Mouse (Mus musculus) granulocyte monocyte progenitor cell, adult 5-6 weeks (primary cell): Measurements from ENCODE around the gene Slu7. TPM values are rescaled to one million over a fixed set of nuclear protein-coding genes. Genes with fewer than 3 reads are reported as not detected.

Experiments
- ATAC-seq: replicated peaks from 2 replicates; pipeline ENCODE4 v1.8.0; 2016; ENCODE audit warnings: mild to moderate bottlenecking, moderate TSS enrichment, inconsistent platforms; ENCODE audit not compliant: poor library complexity, severe bottlenecking
- total RNA-seq, 2 experiments: library from RNA; stranded (forward) in 1 of 2; stranded (reverse) in 1 of 2; fragments of 200-712, 200-1000 nt in 1 of 2; fragments of >200 nt in 1 of 2; fragmentation: Nextera tagmentation in 1 of 2; gene quantifications; 2 replicates each; pipeline ENCODE4 v1.2.3; 2014 to 2017

Slu7 gene
- total RNA-seq (2014; fragmentation: Nextera tagmentation) (24.6 and 26.3 TPM in 2 replicates), total RNA-seq (2017) (82.8 and 112 TPM in 2 replicates)

DNA sequence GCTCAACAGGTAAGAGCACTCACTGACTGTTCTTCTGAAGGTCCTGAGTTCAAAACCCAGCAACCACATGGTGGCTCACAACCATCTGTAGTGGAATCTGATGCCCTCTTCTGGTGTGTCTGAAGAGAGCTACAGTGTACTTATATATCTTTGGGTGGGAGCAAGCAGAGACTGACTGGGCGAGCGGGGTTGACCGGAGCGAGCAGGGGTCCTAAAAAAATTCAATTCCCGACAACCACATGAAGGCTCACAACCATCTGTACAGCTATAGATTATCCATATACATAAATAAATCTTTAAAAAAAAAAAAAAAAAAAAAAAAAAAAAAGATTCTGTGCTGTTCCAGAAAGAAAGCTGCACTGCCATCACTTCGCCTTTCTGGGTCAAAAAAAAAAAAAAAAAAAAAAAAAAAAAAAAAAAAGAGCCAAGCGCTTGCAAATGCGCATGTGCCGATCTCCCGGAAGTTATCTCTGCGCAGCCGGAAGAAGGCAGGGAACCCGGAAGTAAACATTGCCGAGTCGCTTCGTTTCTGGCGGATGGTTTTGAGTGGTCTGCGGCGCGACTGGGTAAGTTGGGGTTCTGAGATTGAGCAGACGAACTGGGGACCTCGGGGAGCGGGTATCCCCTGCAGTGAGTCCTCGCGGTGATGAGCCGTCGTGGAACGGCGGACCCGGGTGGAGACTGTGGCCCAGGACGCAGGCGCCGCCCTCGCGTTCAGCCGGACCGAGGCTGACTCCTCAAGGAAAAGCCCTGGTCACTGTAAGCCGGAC, at the start of gene Slu7:
TSS of gene Slu7 (plus strand) at position 491 of the 770 bp plus-strand sequence.
- peak; percentile 98 for ATAC-seq

DNA sequence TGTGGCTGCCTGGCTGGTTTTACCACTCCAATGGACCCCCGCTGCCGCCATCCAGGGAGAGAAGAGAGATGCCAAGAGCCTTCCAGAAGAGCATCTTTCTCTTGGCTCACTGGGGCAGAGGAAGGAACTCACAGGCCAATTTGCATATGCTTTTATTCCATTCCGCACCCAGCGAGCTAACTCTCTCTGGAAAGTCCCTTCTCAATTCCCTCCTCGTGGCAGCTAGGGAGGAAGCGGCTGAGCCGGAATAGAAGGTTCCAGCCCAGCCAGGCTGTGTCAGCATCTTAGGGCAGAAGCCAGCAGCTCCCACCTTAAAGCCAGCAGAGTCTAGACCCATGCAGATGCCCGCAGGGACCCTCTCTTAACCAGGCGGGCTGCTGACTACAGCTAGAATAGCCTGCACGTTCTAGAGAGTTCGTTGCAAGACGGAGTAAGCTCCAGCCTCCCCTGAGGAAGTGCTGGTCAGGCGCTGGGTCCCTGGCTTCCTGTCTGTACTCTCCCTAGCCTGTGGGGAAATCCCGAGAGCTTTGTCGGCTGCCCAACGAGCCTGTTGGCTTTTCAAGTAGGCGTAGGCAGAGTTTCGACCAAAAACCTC, 48.4 kb upstream of the Slu7 start:
- ATAC-seq: peak; percentile 96

DNA sequence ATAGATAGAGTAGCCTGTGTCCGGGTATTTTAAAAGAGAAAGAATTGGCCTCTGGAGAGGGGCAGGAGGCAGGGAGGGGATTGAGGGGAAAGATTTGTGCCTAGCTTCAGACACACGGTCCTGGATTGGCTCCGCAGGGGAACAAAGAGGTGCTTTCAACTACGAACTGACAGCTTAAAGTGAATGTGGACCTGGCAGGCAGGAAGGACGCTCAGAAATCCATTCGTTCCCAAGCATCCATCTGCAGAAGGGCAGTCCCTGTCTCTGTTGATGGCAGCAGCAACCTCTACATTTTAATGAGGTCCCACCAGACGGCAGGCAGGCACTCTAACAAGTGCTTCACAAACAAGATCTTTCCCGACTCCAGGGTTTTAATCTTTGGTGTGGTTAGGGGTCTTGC, 47.8 kb upstream of the Slu7 start:
- ATAC-seq: peak; percentile 21

DNA sequence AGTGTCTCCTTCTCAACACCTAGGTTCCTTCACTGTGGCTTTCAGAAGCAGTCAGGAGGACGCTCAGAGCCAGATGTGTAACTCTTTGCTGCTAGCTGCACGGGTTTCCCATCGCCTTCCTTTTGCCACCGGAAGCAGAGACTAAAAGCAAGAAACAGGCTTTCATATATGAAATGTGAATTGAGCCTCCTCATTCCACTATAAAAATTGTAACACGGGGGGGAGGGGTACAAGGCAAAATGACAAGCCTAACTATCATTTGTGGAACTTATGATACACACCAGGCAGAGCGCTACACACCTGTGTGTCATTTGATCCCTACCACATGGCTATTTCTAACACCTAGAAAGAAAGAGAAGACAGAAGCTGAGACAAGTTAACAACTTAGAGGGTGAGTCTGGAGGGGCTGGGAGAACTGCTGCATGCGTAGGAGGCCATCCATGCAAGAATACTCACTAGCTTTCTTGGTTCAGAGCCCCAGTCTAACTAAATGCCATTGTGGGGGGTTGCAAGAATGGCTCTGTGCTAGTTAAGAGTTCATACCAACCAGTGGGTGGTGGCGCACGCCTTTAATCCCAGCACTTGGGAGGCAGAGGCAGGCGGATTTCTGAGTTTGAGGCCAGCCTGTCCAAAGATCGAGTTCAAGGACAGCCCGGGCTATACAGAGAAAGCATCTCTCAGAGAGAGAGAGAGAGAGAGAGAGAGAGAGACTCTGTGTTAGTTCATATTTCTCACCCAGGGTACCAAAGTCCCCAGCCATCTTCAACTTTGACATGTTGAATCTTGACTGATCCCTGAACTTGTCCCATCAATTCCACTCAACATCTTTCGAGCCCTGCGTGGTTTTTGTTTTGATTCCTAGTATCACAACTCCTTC, 46.3 kb upstream of the Slu7 start:
- ATAC-seq: no peak

DNA sequence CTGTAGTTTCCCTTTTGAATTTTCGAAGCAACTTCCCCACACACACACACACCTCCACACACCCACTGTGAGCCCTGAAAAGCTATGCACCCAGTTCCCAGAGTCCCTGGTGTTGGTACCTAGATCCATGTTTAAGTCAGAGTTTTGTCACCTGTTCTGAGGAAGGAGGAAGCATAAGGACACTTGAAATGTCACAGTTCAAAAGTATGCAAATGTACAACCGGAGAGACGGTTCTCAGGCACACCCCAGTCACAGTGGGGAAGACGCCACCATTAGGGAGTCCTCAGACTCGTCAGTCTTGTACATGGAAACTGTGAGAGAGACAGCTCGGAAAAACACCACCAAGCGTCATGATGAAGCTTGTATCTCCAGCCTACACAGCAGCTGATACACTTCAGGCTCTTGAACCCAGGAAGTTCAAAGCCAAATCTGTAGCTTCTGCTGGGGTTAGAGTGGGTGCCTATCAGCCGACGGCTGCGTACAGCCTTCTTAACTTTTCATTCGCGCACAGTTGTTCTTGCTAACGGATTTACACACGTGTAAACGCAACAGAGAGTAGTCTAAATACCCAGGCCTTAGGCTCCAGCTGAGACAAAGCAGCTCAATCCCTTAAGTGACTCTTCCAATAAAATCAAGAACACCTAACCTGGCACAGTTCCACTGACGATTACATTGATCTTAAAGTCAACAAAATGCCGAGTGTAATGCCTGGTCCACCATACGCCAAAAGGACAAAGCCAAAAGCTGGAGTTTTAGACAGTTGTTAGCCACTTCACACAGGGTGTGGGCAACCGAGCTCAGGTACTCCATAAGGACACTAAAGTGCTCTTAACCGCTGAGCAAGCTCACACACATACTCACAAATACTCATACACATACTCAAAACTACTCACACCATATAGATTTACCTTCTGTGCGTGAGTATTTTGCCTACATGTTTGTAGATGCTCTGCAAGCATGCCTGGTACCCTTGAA, 45.1 kb upstream of the Slu7 start:
- ATAC-seq: no peak

DNA sequence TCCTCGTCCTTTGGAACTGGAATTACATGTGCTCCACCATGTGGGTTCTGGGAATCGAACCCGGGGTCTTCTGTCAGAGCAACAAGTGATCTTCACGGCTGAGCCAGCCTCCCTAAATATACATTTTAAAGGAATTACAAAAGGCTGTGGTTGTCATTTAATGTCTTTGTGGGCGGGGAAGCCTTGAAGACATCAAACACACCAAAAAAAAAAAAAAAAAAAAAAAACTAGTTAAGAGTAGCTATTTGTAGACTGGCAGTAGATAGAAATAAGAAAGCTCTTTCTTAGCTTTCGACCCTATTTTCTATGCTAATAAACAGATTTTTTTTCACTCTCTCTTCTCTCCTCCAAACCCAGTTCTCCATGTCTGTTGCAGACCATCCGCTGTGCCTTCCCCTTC, 44.4 kb upstream of the Slu7 start:
- ATAC-seq: no peak

DNA sequence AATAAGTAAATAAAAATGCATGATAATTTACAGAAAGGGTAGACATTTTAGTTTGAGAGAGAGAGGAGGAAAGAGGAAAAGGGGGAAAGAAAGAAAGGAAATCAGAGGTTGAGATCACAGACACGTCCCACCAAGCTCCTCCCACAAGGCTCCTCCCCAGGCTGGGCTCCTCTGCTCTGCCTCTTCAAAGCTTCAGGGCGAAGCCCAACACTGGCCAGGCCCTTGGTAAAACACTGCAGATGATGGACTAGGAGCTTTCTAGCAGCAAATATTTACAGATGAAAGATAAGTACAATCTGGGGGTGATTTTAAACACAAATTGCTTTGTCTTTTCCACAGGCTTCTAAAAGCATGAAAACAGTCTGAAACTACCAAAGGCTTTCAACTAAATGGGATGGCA, 40.8 kb upstream of the Slu7 start:
- no peak for ATAC-seq

DNA sequence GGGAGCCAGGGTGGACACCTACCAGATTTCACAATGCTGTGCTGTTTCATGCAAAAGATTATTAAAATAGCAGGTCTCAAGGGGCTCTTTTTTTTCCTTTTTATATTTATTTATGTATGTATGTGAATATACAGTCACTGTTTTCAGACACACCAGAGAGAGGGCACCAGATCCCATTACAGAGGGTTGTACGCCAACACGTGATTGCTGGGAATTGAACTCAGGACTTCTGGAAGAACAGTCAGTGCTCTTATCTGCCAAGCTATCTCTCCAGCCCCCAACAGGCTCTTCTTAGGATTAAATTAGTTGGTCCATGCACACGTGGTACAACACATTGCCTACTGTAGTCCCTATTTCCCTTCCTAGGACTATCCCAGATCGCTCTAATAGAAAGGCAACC, 40.2 kb upstream of the Slu7 start:
- ATAC-seq: no peak

DNA sequence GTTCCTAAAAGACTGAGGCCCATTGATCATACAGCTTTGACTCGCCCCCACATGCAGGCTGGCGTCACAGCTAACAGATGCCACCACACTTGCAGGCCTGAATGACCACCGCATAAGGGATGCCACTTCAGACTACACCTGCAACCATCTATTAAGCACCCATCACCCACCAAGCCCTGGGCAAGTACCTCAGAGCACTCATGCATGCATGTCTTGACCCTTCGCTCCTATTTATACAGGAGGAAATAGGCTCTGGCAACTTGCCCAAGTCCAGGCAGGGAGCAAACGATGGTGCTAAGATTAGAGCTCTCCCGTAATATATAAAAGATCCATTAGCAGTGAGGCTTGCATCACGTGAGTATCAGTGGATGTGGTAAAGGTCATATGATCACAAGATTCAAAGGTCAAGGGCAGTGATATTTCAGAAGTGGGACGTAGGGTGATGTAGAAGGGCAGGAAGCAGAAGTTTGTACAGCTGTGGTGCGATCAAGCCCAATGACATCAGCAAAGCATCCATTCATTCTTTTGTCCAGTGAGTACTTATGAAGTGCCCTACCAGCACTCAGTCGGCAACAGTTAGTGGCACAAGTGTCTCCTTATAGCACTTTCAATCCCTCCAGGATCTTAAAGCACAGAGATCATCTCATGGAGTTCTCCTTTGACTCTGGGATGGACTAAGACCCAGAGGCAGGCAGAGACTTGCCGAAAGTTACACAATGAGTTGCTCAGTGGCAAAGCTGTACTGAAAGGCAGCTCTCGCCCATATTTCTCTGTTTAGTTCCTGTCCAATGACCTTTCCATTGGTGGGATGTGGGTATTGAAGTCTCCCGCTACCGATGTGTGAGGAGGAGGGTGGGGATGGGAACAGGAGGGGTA, 38.2 kb upstream of the Slu7 start:
- ATAC-seq: peak; percentile 61

DNA sequence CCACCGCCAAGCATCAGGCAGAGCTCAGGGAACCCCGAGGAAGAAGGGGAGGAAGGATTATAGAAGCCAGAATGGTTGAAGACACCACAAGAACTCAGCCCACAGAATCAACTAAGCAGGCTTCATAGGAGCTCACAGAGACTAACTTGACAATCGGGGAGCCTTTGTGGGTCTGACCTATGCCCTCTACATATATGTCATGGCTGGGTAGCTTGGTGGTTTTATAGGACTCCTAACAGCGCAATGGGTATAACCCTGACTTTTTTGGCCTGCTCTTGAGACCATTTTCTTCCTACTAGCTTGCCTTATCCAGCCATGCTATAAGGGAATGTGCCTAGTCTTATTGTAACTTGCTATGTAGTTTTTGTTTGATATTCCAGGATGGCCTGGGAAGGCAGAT, 37.3 kb upstream of the Slu7 start:
- ATAC-seq: no peak

DNA sequence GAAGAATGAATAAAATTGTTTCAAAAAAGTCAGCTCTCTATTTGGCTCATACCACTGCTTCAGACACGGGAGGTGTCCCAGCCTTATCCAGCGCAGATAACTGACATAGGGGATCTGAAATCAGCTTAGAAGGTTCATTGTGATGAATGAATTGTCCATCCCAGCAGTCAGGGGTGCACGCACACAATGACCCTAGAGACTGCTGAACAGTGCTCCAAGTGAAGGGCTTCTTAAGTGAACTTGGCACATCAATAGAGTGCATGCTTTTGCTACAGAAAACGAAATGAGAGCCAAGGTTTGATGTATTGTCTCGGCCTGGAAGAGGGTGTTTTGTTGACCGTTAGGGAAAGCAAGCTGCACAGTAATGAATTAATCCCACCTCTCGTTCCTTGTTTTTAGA, 36.9 kb upstream of the Slu7 start:
- ATAC-seq: no peak

DNA sequence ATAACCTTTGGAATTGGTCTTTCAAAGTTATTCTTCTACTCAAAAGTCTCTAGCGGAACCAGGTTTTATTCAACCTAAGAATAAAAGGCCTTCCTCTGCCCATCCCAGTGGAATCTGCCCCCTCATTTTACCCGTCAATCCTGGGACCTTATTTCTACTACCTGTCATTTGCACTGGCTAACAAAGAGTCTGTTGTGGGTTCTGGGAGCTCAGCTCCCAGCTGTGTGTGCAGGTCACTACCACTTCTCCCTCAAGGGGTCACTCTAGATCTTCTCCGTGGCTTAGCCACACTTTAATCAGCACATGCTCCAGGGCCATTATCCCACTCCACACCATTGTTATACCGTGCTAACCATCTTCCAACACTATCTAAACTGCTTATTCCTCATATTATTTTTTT, 34.2 kb upstream of the Slu7 start:
- ATAC-seq: peak; percentile 66

DNA sequence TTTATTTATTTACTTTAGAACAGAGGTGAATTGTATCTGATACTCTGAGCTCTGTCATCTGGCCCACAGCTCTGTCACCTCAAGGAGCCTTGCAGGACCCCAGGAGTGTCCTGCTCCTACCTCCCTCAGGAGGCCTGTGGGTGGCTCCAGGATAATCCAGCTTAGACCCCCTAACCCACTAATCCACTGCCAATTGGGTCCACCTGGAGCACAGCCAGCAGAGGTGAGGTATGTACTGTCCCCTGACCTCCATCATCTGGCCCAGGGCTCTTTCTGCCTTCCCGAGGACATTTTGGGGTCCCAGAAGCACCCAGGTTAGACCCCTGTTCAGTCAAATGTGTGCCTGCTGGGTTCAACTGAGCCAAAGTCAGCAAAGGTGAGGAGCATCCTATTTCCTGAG, 33.4 kb upstream of the Slu7 start:
- no peak for ATAC-seq

DNA sequence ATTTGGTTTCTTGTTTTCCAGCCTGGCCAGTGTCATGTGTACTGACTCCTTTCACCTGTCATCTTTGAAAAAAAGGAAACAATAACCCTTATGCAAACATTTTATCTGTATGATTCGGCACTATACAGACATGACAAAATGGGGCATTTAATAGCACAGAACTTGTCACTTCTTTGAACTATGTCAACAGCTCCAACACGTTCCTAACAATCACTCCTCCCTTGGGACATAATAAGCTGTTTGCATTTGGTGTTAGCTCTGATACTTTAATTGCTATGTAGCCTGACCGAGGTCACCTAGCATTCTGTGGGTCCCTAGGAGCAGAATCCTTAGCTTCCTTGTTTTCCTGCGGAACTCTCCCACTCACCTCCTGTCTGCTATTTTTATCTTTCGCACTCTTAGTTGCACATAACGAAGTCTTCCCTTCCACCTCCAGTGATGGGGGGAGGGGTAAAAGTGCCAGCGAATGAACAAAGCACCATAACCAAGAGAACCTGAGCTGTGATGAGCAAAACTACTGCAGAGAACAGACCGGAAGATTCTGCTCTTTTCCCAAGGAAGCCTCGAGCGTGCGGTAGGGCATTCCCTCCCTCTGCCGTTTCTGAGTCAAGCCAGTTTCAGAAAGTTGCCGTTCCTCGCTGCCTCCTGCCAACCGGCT, 29.3 kb upstream of the Slu7 start:
- ATAC-seq: no peak

DNA sequence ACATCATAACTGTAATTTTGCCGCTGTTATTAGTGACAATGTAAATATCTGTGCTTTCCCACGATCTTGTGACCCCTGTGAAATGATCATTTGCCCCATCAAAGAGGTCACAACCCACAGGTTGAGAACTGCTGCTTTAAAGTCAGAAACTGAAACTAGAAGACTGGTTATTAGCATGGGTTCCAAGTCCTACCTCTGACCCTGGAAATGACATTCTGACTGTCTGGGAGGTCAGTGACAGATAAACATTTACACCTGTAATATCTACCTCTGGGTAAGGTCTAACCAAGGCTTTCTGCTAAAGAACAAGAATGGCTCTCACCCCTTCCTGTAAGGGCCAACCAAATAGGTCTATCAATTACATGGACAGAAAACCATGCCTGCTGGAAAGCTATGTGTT, 24.7 kb upstream of the Slu7 start:
- no peak for ATAC-seq

DNA sequence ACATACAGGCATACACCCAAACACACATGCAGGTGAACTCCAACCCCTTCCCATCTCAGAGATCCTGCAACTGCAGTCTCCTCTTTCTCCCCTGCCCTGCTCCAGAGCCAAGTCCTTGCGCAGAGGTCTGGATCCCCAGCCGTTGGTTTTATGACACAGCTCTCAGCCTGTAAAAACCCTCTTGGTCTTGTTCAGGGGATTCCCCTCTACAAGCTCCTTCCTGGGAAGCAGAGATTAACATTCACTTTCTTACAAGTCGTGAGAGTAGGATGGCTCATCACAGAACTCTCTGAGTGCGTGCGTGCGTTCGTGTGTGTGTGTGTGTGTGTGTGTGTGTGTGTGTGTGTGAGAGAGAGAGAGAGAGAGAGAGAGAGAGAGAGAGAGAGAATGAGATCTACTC, 23.3 kb upstream of the Slu7 start:
- ATAC-seq: no peak

DNA sequence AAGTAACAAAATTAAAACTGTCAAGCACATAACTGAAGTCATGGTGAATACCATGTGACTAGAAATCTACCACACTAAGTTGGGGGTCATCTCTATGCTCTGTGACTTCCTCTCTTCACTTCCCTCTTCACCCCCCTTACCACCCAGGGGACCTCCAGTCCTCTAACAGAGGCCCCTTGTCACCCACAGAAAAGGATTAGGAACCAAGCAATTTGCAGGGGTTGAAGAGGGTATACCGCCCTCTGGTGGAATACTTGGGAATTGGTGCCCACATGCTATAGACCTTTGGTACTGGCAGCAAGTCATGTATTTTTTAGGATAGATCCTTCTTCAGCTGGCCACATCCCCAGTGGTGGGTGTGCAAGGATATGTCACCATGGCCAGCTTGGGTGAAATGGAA, 22.1 kb upstream of the Slu7 start:
- peak; percentile 99 for ATAC-seq

DNA sequence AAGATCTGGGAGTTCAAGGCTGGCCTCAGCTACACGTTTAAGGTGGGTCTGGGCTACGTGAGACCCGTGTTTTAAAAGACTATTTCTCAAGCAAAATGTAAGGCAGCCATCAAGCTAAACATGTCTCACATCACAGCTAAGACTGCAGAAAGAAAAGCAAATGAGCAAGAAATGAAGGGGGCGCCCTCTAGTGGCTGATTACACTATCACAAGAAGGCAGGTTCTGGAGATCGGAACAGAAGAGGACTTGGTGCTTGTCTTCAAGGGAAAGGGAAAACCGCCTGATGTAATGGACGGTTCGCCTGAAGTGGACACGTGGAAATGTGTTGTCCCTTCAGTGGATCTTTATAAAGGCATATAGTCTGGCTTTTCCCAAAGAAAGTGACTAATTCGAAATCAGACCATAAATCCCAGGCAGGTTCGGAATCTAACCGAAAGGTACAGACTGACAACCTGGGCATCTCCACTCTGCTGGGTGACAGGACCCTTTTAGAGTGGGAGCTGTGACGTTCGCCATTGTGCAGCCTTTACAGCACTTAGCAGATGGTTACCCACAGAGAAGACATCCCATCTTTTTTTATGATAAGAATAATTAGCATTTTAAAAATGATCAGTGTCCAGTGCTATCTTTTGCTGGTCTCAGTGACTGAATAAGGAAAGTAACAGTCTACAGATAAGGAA, 20.6 kb upstream of the Slu7 start:
- ATAC-seq: peak; percentile 57
